Mouse (Mus musculus) stomach, adult 2 months (tissue): ENCODE results near the gene Orm1. TPM values are rescaled to one million over a fixed set of nuclear protein-coding genes. Genes with fewer than 3 reads are reported as not detected.

Experiments
- polyA plus RNA-seq: library from polyadenylated mRNA; depleted of rRNA; stranded (reverse); fragments of >200 nt; gene quantifications from 2 replicates; pipeline ENCODE4 v1.2.3, GENCODE M21; 2012; rRNA removed

The Orm1 gene
- 0.58 and 0.88 TPM in 2 replicates for polyA plus RNA-seq

DNA sequence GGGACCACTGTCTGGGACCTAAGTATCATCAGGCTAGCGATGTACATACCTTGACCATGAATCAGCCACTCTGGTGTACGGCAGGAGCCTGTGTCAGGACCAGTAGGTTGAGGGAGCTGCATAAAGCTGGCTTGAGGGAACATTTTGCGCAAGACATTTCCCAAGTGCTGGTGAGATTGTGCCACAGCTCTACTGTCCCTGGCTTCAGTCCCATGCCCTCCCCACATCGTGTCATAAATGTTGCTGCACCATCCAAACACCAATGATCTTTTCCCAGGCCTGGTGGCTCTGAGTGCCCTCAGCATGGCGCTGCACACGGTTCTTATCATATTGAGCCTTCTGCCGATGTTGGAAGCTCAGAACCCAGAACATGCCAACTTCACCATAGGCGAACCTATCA, at the start of gene Orm1:
Gene Orm1, plus strand, starts transcription at position 266 of the 400 bp plus-strand sequence.

DNA sequence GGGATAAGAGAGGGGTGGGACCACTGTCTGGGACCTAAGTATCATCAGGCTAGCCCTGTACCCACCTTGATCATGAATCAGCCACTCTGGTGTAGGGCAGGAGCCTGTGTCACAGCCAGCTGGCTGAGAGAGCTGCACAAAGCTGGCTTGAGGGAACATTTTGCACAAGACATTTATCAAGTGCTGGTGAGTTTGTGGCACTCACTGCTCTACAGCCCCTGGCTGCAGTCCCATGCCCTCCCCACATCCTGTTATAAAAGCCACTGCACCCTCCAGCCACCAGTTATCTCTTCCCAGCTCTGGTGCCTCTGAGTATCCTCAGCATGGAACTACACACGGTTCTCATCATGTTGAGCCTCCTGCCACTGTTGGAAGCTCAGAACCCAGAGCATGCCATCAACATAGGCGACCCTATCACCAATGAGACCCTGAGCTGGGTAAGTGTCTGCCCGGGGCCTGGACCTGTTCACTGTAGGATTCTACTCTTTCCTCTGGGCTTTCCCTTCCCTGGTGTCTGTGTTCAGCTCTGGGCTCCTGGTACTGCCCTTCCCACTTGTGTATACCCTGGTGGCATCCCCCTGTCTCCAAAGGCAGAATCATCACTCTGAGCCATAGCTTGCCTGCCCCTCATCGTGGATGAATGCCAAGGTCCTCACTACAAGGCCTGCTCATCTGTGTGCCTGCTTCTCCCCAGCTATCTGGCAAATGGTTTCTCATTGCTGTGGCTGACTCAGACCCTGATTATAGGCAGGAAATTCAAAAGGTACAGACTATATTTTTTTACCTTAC, 11.7 kb downstream of the Orm1 start, which contains the start of gene Orm3:
Gene Orm3, plus strand, starts transcription at position 286 of the 789 bp plus-strand sequence.

GRCm38 (mm10) chr4:63362150-63362549, 17.8 kb downstream of the Orm1 start, which contains the start of gene Orm2:
Gene Orm2, plus strand, starts transcription at chr4:63362449.

Other genes starting within 250 kb of the Orm1 start
- 1.5 and 2.8 TPM in 2 replicates for gene Ambp, start 189.8 kb upstream of the Orm1 start, polyA plus RNA-seq
- 5.6 and 6.0 TPM in 2 replicates for gene Kif12, start 172.4 kb upstream of the Orm1 start, polyA plus RNA-seq
- 6.8 and 9.1 TPM in 2 replicates for gene Col27a1, start 130.6 kb upstream of the Orm1 start, polyA plus RNA-seq
- not detected in 2 replicates for gene Orm3, start 11.6 kb downstream of the Orm1 start, polyA plus RNA-seq
- gene Orm2, start 17.9 kb downstream of the Orm1 start, polyA plus RNA-seq, result 0.10 and 0.16 TPM in 2 replicates
- gene Akna, start 58.8 kb downstream of the Orm1 start, polyA plus RNA-seq, result 2.8 and 3.8 TPM in 2 replicates
- gene Whrn, start 151.4 kb downstream of the Orm1 start, polyA plus RNA-seq, result 8.4 and 9.4 TPM in 2 replicates
- 8.1 and 8.5 TPM in 2 replicates for gene Atp6v1g1, start 200.2 kb downstream of the Orm1 start, polyA plus RNA-seq
- 1.5 and 1.8 TPM in 2 replicates for gene Tmem268, start 214.2 kb downstream of the Orm1 start, polyA plus RNA-seq